Mouse (Mus musculus) CH12.LX (cell line): ENCODE measurements around the gene Dnase2a. TPM values are rescaled to one million over a fixed set of nuclear protein-coding genes. Genes with fewer than 3 reads are reported as not detected.

Experiments
- DNase-seq: peaks from one replicate; pipeline ENCODE4 v3.0.0-alpha.2; 2013; ENCODE audit errors: extremely low read depth
- H3K27ac ChIP-seq: 2 replicates; pipeline ENCODE4 v1.5.1; 2012; ENCODE audit warnings: low read depth, mild to moderate bottlenecking, control low read depth, moderate library complexity; ENCODE audit not compliant: insufficient read depth
- H3K27me3 ChIP-seq: replicated peaks from 2 replicates; pipeline ENCODE3; 2012; ENCODE audit warnings: inconsistent platforms
- H3K36me3 ChIP-seq, 2 experiments: replicated peaks in 1 of 2; 2 replicates each; pipeline versions ENCODE3 to v1.6.1; 2012; ENCODE audit warnings: inconsistent platforms in 1 of 2, low read length in 1 of 2, mild to moderate bottlenecking in 1 of 2, mixed read lengths in 1 of 2, moderate library complexity in 1 of 2; ENCODE audit not compliant: control insufficient read depth in 1 of 2, insufficient read depth in 1 of 2
- H3K4me1 ChIP-seq, 2 experiments: 2 replicates each; pipeline ENCODE4 v1.6.1; 2012; ENCODE audit warnings: inconsistent platforms in 1 of 2, moderate library complexity in 1 of 2; ENCODE audit not compliant: insufficient read depth in 2 of 2, control insufficient read depth in 1 of 2
- H3K4me2 ChIP-seq: 2 replicates; pipeline ENCODE4 v1.6.1; 2012; ENCODE audit warnings: low read depth, mild to moderate bottlenecking, control low read depth; ENCODE audit not compliant: poor library complexity, insufficient read depth, severe bottlenecking
- H3K4me3 ChIP-seq, 3 experiments: fragments of 150-350 bp in 1 of 3; sonication (generic) in 1 of 3; replicated peaks in 1 of 3; 2 replicates each; pipeline versions ENCODE3 to v1.5.1; 2011 to 2012; ENCODE audit warnings: low read depth in 2 of 3, low read length in 2 of 3, mild to moderate bottlenecking in 2 of 3, moderate library complexity in 2 of 3, control low read depth in 1 of 3, improper control_type of control experiment in 1 of 3, inconsistent platforms in 1 of 3, mixed read lengths in 1 of 3; ENCODE audit not compliant: poor library complexity in 1 of 3
- H3K79me2 ChIP-seq: replicated peaks from 2 replicates; pipeline ENCODE4 v1.6.1; 2012; ENCODE audit warnings: mild to moderate bottlenecking, moderate library complexity; ENCODE audit not compliant: control insufficient read depth, poor library complexity, insufficient read depth, severe bottlenecking; ENCODE audit errors: extremely low read depth
- H3K9ac ChIP-seq: 2 replicates; pipeline ENCODE4 v1.6.1; 2012; ENCODE audit warnings: low read depth, mild to moderate bottlenecking, control low read depth, moderate library complexity; ENCODE audit not compliant: insufficient read depth
- H3K9me3 ChIP-seq: replicated peaks from 2 replicates; pipeline ENCODE3; 2012; ENCODE audit warnings: low read length, inconsistent platforms, mixed read lengths
- BHLHE40 ChIP-seq: IDR thresholded peaks from 2 replicates; pipeline ENCODE4 v1.6.1; 2011; ENCODE audit warnings: mild to moderate bottlenecking, low read depth, low read length, improper control_type of control experiment
- CHD1 ChIP-seq: IDR thresholded peaks from 2 replicates; pipeline ENCODE4 v1.6.1; 2012; ENCODE audit warnings: low read depth, low read length, improper control_type of control experiment, inconsistent platforms
- CHD2 ChIP-seq: IDR thresholded peaks from 2 replicates; pipeline ENCODE4 v1.6.1; 2011; ENCODE audit warnings: low read length, improper control_type of control experiment
- CTCF ChIP-seq, 2 experiments: IDR thresholded peaks in 1 of 2; conservative IDR thresholded peaks in 1 of 2; 2 replicates each; pipeline ENCODE4 v1.5.1; 2011 to 2012; ENCODE audit warnings: low read depth in 2 of 2, low read length in 2 of 2, improper control_type of control experiment in 1 of 2, inconsistent platforms in 1 of 2, mild to moderate bottlenecking in 1 of 2, moderate library complexity in 1 of 2
- E2F4 ChIP-seq: IDR thresholded peaks from 2 replicates; pipeline ENCODE4 v1.6.1; 2011; ENCODE audit warnings: low read depth, low read length, improper control_type of control experiment; ENCODE audit not compliant: insufficient replicate concordance
- ELF1 ChIP-seq: IDR thresholded peaks from 2 replicates; pipeline ENCODE4 v1.6.1; 2014; ENCODE audit warnings: low read depth, mild to moderate bottlenecking, inconsistent platforms, low read length, improper control_type of control experiment
- HCFC1 ChIP-seq: IDR thresholded peaks from 2 replicates; pipeline ENCODE4 v1.6.1; 2012; ENCODE audit warnings: low read depth, mild to moderate bottlenecking, inconsistent platforms, low read length, improper control_type of control experiment
- IRF4 ChIP-seq: IDR thresholded peaks from 2 replicates; pipeline ENCODE4 v1.6.1; 2014; ENCODE audit warnings: low read depth, mild to moderate bottlenecking, inconsistent platforms, low read length, improper control_type of control experiment
- JUND ChIP-seq: conservative IDR thresholded peaks from 2 replicates; pipeline ENCODE4 v1.6.1; 2011; ENCODE audit warnings: low read depth, low read length, improper control_type of control experiment
- MAFK ChIP-seq: IDR thresholded peaks from 2 replicates; pipeline ENCODE4 v1.6.1; 2011; ENCODE audit warnings: low read length, improper control_type of control experiment; ENCODE audit not compliant: insufficient replicate concordance
- MAZ ChIP-seq: IDR thresholded peaks from 2 replicates; pipeline ENCODE4 v1.6.1; 2012; ENCODE audit warnings: low read depth, mild to moderate bottlenecking, inconsistent platforms, low read length, improper control_type of control experiment, moderate library complexity
- MEF2A ChIP-seq: IDR thresholded peaks from 2 replicates; pipeline ENCODE4 v1.6.1; 2014; ENCODE audit warnings: low read depth, mild to moderate bottlenecking, inconsistent platforms, low read length, improper control_type of control experiment, borderline replicate concordance
- MXI1 ChIP-seq: IDR thresholded peaks from 2 replicates; pipeline ENCODE4 v1.6.1; 2011; ENCODE audit warnings: mild to moderate bottlenecking, low read depth, low read length, improper control_type of control experiment
- MYC ChIP-seq: IDR thresholded peaks from 2 replicates; pipeline ENCODE4 v1.6.1; 2011; ENCODE audit warnings: low read depth, mild to moderate bottlenecking, improper control_type of control experiment, low read length
- NRF1 ChIP-seq: IDR thresholded peaks from 2 replicates; pipeline ENCODE4 v1.6.1; 2014; ENCODE audit warnings: low read depth, mild to moderate bottlenecking, inconsistent platforms, low read length, improper control_type of control experiment, moderate library complexity
- PAX5 ChIP-seq: IDR thresholded peaks from 2 replicates; pipeline ENCODE4 v1.6.1; 2012; ENCODE audit warnings: low read length, inconsistent platforms, mixed read lengths
- POLR2A ChIP-seq: IDR thresholded peaks from 2 replicates; pipeline ENCODE4 v1.6.1; 2011; ENCODE audit warnings: low read depth, mild to moderate bottlenecking, improper control_type of control experiment, low read length
- POLR2AphosphoS2 ChIP-seq: IDR thresholded peaks from 2 replicates; pipeline ENCODE4 v1.6.1; 2011; ENCODE audit warnings: low read depth, low read length, improper control_type of control experiment
- RAD21 ChIP-seq: IDR thresholded peaks from 2 replicates; pipeline ENCODE4 v1.6.1; 2011; ENCODE audit warnings: low read depth, mild to moderate bottlenecking, low read length, improper control_type of control experiment, moderate library complexity
- SIN3A ChIP-seq: IDR thresholded peaks from 2 replicates; pipeline ENCODE4 v1.6.1; 2012; ENCODE audit warnings: low read length, improper control_type of control experiment, inconsistent platforms
- TBP ChIP-seq: conservative IDR thresholded peaks from 2 replicates; pipeline ENCODE4 v1.6.1; 2011; ENCODE audit warnings: low read depth, low read length, improper control_type of control experiment
- TCF12 ChIP-seq: IDR thresholded peaks from 2 replicates; pipeline ENCODE4 v1.6.1; 2014; ENCODE audit warnings: low read depth, mild to moderate bottlenecking, inconsistent platforms, low read length, improper control_type of control experiment
- USF2 ChIP-seq: conservative IDR thresholded peaks from 2 replicates; pipeline ENCODE4 v1.6.1; 2011; ENCODE audit warnings: low read depth, low read length, improper control_type of control experiment
- ZKSCAN1 ChIP-seq: IDR thresholded peaks from 2 replicates; pipeline ENCODE4 v1.6.1; 2012; ENCODE audit warnings: low read depth, inconsistent platforms, low read length, improper control_type of control experiment, borderline replicate concordance
- ZMIZ1 ChIP-seq: IDR thresholded peaks from 2 replicates; pipeline ENCODE4 v1.6.1; 2012; ENCODE audit warnings: low read depth, mild to moderate bottlenecking, inconsistent platforms, low read length, improper control_type of control experiment
- ZNF384 ChIP-seq: IDR thresholded peaks from 2 replicates; pipeline ENCODE4 v1.6.1; 2012; ENCODE audit warnings: low read depth, low read length, improper control_type of control experiment, inconsistent platforms
- dilution Hi-C: fragments of 300-500 bp; cut with MboI; formaldehyde crosslinking; loops from 2 replicates; pipeline ENCODE4 v1.14.3; 2020; ENCODE audit warnings: low sequenced_read_pairs; ENCODE audit not compliant: extremely low pct_unique_long_range_greater_than_20kb, extremely low pct_ligation_motif_present
- in situ Hi-C: fragments of 300-500 bp; cut with MboI; formaldehyde crosslinking; loops from 3 replicates; pipeline ENCODE4 v1.14.3; 2019; ENCODE audit warnings: low sequenced_read_pairs, low pct_ligation_motif_present, low pct_unique_long_range_greater_than_20kb, mixed read lengths
- polyA plus RNA-seq: library from polyadenylated mRNA; unstranded; fragments of >175 nt; gene quantifications from 2 replicates; pipeline ENCODE4 v1.2.1, GENCODE M21; 2012; ENCODE audit warnings: low read depth; ENCODE audit not compliant: insufficient read length
- total RNA-seq, 2 experiments: library from RNA; depleted of rRNA; stranded (reverse); fragments of 300-350 nt in 1 of 2; fragments of >200 nt in 1 of 2; gene quantifications; 2 replicates each; pipeline ENCODE4 v1.2.3; 2012 to 2014

Dnase2a gene
- total and polyA plus RNA-seq, 3 experiments: 12.8 to 25.4 (median 15.0) TPM

- dilution Hi-C loops: no loop called here
- peaks cover 31 to 75% of the 10 kb centered on the region in 2 experiments for H3K36me3 ChIP-seq
These were observed 36.7 kb upstream of the Dnase2a start, which contains the start of gene Syce2 for GRCm38 (mm10) chr8:84871376-84872308. Gene Syce2 (plus strand): TSS chr8:84872111.

GRCm38 (mm10) chr8:84872309-84872965, 35.9 kb upstream of the Dnase2a start:
- no peak overlapping the region for H3K4me2 ChIP-seq
- H3K4me1 ChIP-seq: no peaks in the 10 kb centered on the region
- no peak for DNase-seq
- H3K36me3 ChIP-seq: peaks cover 23 to 70% of the 10 kb centered on the region in 2 experiments
- H3K9me3 ChIP-seq: no peaks in the 10 kb centered on the region
- TF ChIP-seq IRF4 (no peak), CHD1 (no peak), ELF1 (no peak), CTCF (conservative IDR thresholded peaks at IDR 0.05 in 1 of 2, IDR thresholded peaks at IDR 0.05 in 1 of 2; ENCODE audit: low read depth in 2 of 2, low read length in 2 of 2) (no peak), POLR2AphosphoS2 (no peak), TBP (no peak), NRF1 (no peak), MYC (no peak), ZKSCAN1 (no peak), SIN3A (no peak), MAZ (no peak), JUND (no peak), MXI1 (no peak), PAX5 (no peak), USF2 (no peak), MAFK (no peak), MEF2A (no peak), TCF12 (no peak), POLR2A (no peak)
- TF ChIP-seq, all 38 proteins: peak for 0
- H3K27me3 ChIP-seq: no peaks in the 10 kb centered on the region
- no peak overlapping the region for H3K4me3 ChIP-seq
- no peak overlapping the region for H3K27ac ChIP-seq
- no peaks in the 10 kb centered on the region for H3K79me2 ChIP-seq
- in situ Hi-C loops: no loop called here
- dilution Hi-C loops: no loop called here
- H3K9ac ChIP-seq: no peak overlapping the region

More at GRCm38 (mm10) chr8:84871376-84872308, 36.7 kb upstream of the Dnase2a start, which contains the start of gene Syce2:
- H3K4me1 ChIP-seq: no peaks in the 10 kb centered on the region
- H3K4me2 ChIP-seq: no peak within 1 kb of the TSS
- no peak within 1 kb of the TSS for H3K9ac ChIP-seq
- no peaks in the 10 kb centered on the region for H3K79me2 ChIP-seq
- no peak within 1 kb of the TSS for H3K4me3 ChIP-seq
- no peak for TF ChIP-seq ZNF384
- TF ChIP-seq TBP: no peak
- no peak for TF ChIP-seq PAX5
- TF ChIP-seq HCFC1: no peak
- TF ChIP-seq CTCF (conservative IDR thresholded peaks at IDR 0.05 in 1 of 2, IDR thresholded peaks at IDR 0.05 in 1 of 2; ENCODE audit: low read depth in 2 of 2, low read length in 2 of 2): peak in 1 of 2 experiments; percentile 41; a peak in 2 of 4 replicates
- TF ChIP-seq BHLHE40: no peak
- no peak for TF ChIP-seq MAFK
- peak; percentile 21 for TF ChIP-seq RAD21
- TF ChIP-seq ZMIZ1: no peak
- no peak for TF ChIP-seq IRF4
- TF ChIP-seq MXI1: no peak
- no peak for TF ChIP-seq CHD2
- TF ChIP-seq E2F4: no peak
- TF ChIP-seq MYC: no peak
- no peak for TF ChIP-seq TCF12
- in situ Hi-C loops: no loop called here
- no peaks in the 10 kb centered on the region for H3K27me3 ChIP-seq
- H3K27ac ChIP-seq: no peak within 1 kb of the TSS
- H3K9me3 ChIP-seq: no peaks in the 10 kb centered on the region
- peak; percentile 19 for DNase-seq
